Mouse (Mus musculus) leukemia stem cell, adult 10-12 weeks (primary cell): ENCODE results near the gene Cyfip1. TPM values are rescaled to one million over a fixed set of nuclear protein-coding genes. Genes with fewer than 3 reads are reported as not detected.

Experiments used
- polyA plus RNA-seq: library from polyadenylated mRNA; stranded (reverse); fragments of >175 nt; gene quantifications from 2 replicates; pipeline ENCODE4 v1.2.3, GENCODE M21; 2012; ENCODE audit warnings: low replicate concordance

The Cyfip1 gene
- polyA plus RNA-seq: 13.5 and 23.2 TPM in 2 replicates

DNA sequence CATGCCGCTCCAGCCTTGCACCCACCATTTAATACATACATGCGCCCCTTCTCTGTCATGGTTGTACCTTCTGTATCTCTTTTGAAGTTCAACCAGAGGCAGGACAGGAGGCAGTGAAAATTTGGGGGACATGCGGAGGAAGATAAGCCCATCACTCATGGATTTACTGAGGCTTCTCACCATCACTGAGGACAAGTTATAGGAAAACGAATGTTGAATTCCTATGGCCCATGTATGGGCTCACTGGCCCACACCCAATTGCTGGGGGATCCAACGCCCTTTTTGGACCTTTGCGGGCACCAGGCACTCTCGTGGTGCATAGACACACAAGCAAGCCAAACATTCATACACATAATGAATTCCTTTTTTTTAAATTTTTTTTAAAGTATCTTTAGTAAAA, at the start of gene Cyfip1:
Cyfip1 (plus strand) TSS at position 301 of the 400 bp plus-strand sequence.

DNA sequence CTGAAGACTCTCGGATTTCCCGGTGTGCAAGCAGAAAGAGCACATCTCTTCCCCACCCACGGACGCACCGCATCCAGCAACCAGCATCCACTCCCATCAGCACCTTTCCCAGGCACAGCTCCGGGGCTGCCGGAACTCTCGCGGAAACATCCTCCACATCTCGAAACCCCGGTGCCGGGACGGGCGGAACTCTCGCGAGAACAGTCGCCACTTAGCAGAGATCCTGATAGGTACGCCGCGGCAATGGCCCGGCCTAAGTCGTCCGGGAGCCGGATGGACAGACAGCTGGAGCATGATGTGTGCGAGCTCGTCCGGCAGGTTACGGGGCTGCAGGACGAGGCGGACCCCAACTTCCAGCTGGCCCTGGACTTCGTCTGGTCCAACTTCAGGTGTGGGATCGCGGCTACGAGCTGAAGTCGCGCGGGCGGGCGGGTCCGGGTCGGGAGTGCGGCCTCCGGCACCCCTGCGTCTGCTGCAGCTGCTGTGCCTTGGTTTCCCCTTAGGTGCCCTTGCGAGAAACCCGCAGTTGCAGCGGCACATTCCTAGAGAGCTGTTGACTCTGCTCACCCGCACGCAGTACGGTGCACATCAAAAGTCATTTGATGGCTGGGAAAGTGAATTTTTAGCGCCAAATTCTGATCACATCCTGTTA, 47.5 kb upstream of the Cyfip1 start, which contains the start of gene Tubgcp5:
Tubgcp5 (plus strand) TSS at position 203 of the 652 bp plus-strand sequence.

DNA sequence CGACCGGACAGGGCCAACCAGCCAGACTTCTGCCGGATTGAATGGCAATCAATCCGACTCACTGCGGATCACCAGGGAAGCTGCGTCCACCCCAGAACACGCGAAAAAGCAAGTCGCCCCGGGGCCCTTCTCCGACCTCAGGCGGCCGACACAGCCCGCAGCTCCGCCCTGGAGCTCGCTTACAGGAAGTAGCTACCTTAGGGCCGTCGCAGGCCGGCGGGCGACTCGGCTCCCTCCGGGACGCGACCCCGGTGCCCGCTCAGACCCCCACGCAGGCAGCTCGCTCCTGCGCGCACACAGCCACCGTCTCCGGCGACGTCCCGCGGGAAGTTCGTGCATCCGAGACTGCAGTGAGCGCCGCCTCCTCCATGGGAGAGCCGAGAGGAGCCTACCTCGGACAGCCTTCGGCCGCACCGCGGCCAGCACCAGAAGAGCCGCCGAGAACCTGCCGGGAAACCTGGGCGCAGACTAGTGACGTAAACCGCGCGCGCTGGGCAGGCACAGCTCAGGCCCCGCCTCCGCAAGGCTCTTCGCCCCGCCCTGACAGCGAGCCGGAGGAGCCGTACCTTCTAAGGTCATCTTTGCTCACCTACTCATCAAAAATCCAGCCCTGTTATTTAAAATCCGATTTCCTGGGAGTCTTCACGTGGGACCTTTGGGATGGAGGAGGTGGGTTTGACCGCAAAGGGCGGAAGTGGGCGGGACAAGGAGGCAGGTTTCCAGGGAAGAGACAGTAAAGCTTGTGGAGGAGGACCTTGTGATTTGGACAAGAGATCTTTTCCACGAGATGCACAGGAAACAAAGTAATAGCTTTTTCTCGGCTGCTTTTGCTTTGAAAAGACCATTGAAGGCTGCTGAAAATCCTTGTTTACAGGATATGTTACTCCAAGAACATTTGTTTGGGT, 120.7 kb downstream of the Cyfip1 start, which contains the start of gene Nipa2:
Nipa2 (minus strand) TSS at position 473 of the 905 bp plus-strand sequence.

Other genes starting within 250 kb of the Cyfip1 start
- gene Siglech, start 73.6 kb upstream of the Cyfip1 start, polyA plus RNA-seq: 2.8 and 3.5 TPM in 2 replicates
- 1.3 and 1.4 TPM in 2 replicates for gene Tubgcp5, start 47.6 kb upstream of the Cyfip1 start, polyA plus RNA-seq
- 9.0 and 9.1 TPM in 2 replicates for gene Nipa2, start 120.7 kb downstream of the Cyfip1 start, polyA plus RNA-seq
- 4.1 and 6.7 TPM in 2 replicates for gene Nipa1, start 178.2 kb downstream of the Cyfip1 start, polyA plus RNA-seq
- 3.5 and 6.1 TPM in 2 replicates for gene Herc2, start 208.5 kb downstream of the Cyfip1 start, polyA plus RNA-seq